Mouse (Mus musculus) leukemia stem cell, adult 10-12 weeks (primary cell): ENCODE data around the gene Ccin. TPM values are rescaled to one million over a fixed set of nuclear protein-coding genes. Genes with fewer than 3 reads are reported as not detected.

ENCODE experiments used
- polyA plus RNA-seq: library from polyadenylated mRNA; stranded (reverse); fragments of >175 nt; gene quantifications from 2 replicates; pipeline ENCODE4 v1.2.3, GENCODE M21; 2012; ENCODE audit warnings: low replicate concordance

Ccin gene
- polyA plus RNA-seq = not detected in 2 replicates

DNA sequence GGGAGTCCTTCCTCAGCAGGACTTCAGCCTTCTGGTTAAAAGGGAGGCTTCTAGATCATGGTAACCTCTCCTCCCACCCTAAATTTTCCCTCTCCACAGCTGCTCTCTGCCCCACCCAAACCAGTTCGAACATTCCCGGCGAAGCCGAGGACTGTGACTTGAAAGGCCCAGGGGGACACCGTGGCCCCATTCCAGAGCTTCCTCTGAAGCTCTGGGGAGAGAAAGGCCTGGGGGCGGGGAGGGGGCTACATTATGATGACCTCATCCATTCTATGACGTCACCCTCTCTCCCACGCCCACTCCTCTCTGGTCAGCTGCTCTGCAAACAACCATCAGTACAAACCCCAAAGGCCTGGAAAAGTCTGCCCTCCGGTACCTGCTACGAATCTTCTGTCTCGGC, at the start of gene Ccin:
Gene Ccin (plus strand): TSS at position 303 of the 400 bp plus-strand sequence.

DNA sequence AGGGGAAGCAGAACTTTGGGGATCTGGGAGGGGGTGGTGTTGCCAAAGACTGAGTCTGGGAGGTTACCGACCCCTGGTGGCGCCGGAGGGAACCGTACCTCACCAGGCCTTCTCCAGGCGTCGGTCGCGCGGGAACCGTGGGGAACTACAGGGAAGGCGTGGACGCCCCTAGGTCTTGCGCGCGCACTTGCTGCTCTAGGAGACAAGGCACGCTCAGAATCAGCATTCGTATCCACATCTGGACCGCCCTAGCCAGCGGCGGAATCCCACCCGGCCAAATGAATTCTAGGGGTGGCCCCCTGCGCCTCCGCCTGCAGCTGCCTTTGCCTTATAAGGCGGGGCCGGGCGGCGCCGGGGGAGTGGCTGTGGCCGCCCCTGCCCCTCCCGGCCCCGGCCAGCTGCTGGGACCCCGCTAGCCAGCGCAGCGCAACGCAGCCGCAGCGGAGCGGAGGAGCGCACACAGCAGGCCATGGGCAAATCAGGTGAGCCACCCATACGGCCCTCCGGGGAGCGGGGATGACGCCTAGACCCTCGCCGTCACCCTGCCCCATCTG, 25.9 kb upstream of the Ccin start, which contains the start of gene Glipr2:
Gene Glipr2 (plus strand): TSS at position 110 of the 554 bp plus-strand sequence.

DNA sequence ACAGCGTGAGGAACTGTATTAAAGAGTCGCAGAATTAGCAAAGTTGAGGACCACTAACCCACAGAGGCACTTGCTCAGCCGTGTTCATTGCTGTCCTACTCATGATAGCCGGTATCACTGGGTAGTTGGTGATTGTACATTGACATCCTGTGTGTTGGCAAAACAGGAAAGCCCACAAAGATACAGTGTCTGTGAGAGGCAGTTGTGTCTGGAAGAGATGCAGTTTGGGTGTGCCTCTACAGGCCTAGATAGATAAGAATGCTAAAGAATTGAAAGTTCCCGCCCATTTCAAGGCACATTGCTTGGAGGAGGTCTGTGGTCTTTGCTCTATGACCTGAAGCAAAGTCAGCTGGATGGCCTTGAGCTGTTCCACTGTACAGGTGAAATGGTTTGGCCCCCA, 20.8 kb downstream of the Ccin start, which contains the start of gene Clta:
Gene Clta (plus strand): TSS at position 327 of the 400 bp plus-strand sequence.

Other genes starting within 250 kb of the Ccin start
- not detected in 2 replicates for gene Olfr159, start 212.5 kb upstream of the Ccin start, polyA plus RNA-seq
- gene Olfr156, start 159.6 kb upstream of the Ccin start, polyA plus RNA-seq = not detected in 2 replicates
- gene Olfr157, start 143.3 kb upstream of the Ccin start, polyA plus RNA-seq = not detected in 2 replicates
- not detected in 2 replicates for gene Olfr155, start 131.9 kb upstream of the Ccin start, polyA plus RNA-seq
- 0.30 TPM in 1 of 2 replicates, not detected in the other for gene Reck, start 108.0 kb upstream of the Ccin start, polyA plus RNA-seq
- 3.6 and 23.8 TPM in 2 replicates for gene Glipr2, start 26.1 kb upstream of the Ccin start, polyA plus RNA-seq
- 312 and 355 TPM in 2 replicates for gene Clta, start 21.0 kb downstream of the Ccin start, polyA plus RNA-seq
- 55.3 and 67.1 TPM in 2 replicates for gene Gne, start 100.7 kb downstream of the Ccin start, polyA plus RNA-seq